Mouse (Mus musculus) adrenal gland, postnatal 0 days (tissue): Measurements from ENCODE around the gene Cc2d2a. TPM values are rescaled to one million over a fixed set of nuclear protein-coding genes. Genes with fewer than 3 reads are reported as not detected.

Source experiments
- polyA plus RNA-seq: library from polyadenylated mRNA; unstranded; fragments of >200 nt; fragmentation: Nextera tagmentation; extraction: Ambion mirVana; gene quantifications from 2 replicates; pipeline ENCODE4 v1.2.1, GENCODE M21; 2015

Cc2d2a gene
- polyA plus RNA-seq: 8.6 and 11.0 TPM in 2 replicates

GRCm38 (mm10) chr5:43661997-43662961, at the start of gene Cc2d2a:
Cc2d2a (plus strand) TSS chr5:43662346.

Other genes starting within 250 kb of the Cc2d2a start
- 21.1 and 45.1 TPM in 2 replicates for gene C1qtnf7, start 146.8 kb upstream of the Cc2d2a start, polyA plus RNA-seq
- 1.4 and 2.4 TPM in 2 replicates for gene Bst1, start 156.5 kb downstream of the Cc2d2a start, polyA plus RNA-seq
- gene Fbxl5, start 159.3 kb downstream of the Cc2d2a start, polyA plus RNA-seq: 69.4 and 90.8 TPM in 2 replicates
- 10.2 and 20.7 TPM in 2 replicates for gene Cd38, start 206.2 kb downstream of the Cc2d2a start, polyA plus RNA-seq